Mouse (Mus musculus): ENCODE data around the gene Kirrel.

Kirrel gene

DNA sequence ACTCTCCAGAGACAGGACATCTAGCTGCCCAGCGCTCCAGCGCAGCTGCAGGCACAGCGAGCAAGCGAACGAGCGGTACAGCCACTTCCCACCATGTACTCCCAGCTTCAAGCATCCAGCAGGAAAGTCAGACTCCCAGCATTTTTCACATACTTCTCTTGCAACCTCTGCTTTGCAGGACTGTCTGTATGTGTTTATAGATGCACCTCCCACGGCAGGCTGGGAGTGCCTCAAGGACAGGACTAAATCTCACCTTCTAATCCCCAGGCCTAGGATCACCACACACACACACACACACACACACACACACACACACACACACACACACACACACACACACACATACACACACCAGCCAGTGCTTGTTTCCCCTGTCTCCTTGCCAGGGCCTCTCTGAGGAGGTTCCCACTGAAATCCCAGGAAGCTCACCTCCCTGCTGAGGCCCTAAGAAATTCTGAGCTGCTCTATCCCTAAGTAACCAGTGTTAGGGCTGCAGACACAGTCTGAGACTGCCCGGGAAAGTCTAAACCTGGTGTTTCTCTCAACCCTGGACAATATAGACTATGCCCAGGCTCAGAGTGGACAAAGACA is 9.2 kb downstream of the Kirrel start:
- no peak for DNase-seq

DNA sequence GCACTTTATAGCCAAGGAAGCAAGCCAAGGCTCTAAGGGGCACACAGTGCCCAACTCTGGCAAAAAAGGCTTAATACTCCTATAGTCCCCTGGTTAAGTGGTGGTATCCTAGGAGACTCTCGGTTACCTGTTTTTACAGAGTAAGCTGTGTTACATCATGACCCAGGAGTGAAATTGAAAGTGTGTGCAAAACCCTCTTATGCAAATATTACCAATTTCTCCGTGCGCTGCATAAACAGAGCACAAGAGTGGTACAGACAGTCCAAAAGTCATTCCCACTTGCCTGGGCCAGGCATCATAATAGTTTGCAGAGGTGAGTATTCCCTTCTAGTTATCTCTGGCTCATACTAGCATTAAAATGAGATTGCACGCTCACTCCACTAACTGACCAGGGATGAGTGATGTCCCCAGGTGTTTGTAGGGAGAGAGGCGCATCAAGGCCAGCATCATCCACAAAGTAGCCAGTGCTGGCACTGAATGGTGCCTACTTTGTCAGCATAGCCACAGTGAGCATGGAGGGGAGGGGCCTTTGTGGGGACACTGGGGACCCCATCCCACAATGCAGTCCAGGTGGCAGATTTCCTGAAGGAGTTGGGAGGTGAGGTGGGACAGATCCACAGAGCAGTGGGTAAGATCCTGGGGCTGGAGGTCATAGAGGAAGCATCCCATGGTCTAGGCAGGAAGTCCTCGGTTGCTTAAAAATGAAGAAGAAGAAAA is 10.3 kb downstream of the Kirrel start:
- DNase-seq = no peak

DNA sequence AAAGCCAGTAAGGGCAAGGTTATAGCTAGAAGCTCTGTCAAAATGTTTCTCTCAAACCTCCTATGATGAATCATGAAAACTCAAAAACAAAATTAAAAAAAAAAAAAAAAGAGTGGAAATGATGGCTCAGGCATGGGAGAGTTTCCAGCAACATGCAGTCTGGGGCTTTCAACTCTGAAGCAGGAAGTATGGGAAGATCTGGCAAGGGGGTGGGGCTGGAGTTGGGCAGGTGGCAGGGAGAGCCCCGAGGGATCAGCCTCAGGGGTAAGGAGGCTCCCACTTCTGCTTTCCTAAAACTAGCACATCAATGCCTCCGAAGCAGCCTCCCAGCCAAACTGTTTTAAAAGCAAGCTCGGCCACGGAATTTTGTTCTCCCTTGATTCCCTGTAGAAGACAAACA is 11.4 kb downstream of the Kirrel start:
- DNase-seq = no peak

DNA sequence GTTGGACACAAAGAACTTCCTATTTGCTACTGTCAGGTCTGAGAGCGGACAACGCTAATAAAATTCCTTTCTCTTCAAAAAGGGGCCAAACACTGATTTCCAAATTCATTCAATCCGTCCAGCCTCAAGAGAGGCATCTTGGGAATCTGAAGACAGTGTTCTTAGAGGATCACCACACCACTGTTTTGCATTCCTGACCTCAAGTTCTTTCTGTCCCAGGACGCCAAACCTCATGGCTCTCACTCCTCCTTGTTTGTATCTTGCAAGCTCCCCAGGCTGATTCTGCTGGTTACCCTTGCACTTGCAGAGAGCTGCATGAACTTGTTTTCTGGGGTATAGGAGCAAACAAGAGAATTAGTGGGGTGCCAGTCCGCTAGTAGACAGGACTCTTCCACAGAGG is 12.2 kb downstream of the Kirrel start:
- no peak for DNase-seq

DNA sequence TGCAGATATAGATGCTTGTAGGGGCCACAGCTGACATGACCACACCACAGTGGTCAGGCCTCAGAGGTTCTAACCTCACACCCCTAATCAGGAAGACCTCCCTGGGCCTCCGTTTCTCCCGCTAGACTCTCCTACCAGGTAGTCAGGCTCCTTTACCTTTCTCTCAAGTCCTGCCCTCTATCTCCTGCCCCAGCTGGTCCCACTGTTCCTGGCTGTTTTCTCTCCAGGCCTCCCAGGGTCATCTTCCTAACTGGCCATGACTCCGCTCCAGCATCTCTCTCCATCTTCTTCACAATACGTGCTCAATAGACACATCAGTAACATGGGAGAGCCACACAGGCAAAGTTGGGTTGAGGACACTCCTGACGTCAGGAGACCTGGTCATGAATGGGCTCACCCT is 12.9 kb downstream of the Kirrel start:
- DNase-seq = no peak

DNA sequence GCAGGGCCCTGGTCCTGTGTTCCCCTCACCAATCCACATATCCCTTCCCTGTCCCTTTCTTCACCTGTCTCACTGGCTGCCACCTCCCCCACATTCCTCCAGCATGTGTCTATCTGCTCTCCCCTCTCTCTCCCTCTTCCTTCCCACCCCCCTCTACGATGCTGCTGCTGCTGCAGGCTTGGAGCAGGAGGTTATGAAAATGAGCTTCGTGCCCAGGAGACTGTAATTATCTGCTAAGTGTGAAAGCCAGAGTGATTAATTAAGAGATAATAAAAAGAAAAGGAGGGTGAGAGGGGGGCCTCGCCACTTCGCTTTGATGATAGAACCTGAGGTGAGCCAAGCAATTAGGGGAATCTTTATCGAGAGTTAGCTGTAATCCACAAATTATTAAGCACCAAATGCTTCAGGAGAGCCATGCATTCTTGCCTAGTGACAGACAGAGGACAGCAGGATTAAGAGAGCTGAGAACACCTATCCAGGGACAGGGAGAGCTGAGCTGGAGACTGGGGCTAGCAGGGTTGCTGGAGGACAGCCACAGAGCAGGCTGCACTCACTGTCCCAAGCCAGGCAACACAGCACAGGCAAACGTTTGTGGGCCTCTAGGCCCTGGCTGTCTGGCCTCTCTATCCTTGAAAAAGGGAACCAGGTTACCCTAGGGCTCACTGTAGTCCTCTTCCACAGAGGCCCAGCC is 13.6 kb downstream of the Kirrel start:
- no peak for DNase-seq

DNA sequence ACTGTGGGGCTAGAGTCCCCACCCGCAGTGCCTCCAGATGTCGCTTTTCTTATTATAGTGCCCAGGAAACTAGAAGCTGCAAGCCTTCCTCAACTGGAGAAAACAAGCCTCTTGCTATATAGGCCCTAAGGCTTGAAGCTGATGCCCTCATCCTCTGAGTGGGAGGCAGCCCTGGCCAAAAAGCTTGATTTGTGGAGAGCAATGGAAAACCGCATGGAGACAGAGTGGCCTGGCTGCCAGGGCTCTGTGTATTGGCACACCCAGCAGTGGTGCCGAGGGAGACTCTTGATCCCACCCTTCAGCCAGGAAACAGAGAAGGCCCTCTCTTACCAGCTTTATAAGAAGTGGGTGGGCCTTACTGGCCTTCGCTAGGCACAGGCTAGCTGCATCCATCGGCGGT is 15.4 kb downstream of the Kirrel start:
- DNase-seq = no peak

DNA sequence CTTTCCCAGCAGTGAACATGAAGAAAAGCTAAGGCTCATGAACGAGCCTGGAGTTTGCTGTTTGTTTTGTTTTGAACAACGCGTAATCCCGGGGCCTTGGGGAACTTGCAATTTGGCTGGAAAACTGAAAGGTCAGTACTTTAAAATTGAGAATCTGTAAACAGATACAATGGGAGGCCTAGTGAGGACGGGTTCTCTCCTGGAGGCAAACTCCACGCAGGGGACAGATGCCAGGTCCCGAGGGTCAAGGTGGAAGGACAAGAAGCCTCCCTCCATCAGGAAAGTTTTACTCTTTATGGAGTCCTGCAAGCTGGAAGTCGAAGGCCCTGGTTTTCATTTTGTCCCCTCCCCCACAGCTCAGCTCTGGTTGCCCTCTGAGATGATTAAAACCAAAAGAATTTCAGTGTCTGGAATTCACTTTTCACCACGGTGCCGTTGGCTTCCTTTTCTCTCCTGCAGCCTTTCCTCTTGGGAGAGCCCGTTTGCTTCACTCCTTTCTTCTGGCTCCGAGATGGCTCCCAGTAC is 16.7 kb downstream of the Kirrel start:
- DNase-seq = no peak

DNA sequence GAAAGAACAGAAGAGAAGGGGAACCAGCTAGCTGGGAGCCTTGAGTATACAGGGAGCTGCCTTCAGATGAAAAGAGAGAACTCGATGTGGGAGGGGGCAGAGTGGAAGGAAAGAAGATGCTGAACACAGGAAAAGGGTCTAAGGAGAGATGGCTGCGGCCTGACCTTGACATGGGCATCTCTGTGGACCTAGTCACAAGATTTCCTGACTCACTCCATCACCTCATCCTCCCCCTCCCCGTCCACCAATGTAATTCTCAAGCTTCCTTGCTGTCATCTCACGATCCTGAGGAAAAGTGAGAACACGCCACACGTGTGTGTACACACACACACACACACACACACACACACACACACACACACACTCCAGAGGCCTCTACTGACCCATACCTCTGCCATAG is 17.2 kb downstream of the Kirrel start:
- no peak for DNase-seq

DNA sequence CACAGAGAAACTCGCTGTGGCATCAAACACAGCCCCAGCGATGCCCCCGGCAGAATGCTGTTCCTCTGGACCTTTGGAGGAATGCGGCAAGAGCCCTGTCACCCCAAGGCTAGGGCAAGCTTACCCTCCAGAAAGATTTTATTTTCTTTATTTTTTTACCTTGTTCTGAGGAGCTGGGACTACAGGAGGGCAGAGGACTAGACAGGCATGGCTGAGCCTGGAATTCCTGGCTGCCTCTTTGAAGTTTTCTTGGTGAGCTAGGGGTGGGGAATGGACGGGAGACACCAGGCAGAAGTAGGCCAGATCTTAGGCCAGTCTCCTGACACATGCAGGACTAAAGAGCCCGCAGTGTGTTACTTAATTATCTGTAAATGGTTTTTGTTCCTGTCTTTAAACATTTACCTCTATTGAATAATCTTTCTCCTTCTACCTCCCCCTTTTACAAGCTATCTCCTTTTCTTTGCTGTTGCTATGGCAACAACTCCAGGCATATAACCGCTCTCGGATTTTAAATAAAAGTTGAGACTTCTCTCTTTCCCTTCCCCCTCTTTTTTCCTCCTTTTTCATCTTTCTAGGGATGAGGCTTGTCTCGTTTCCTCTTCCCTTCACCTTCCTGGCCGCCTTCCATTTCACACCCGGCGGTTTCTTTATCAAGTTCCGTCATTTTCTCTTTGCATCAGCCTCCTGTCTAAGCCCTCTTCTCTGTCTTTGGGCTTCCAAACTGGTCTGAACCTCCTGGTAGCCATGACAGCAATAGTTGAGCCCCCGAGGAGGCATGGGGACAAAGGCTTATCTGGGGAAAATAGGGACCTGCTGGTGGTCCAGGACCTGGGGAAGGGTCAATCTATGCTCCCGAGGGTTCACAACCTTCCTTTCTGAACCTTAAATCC is 19.9 kb downstream of the Kirrel start:
- DNase-seq = no peak

DNA sequence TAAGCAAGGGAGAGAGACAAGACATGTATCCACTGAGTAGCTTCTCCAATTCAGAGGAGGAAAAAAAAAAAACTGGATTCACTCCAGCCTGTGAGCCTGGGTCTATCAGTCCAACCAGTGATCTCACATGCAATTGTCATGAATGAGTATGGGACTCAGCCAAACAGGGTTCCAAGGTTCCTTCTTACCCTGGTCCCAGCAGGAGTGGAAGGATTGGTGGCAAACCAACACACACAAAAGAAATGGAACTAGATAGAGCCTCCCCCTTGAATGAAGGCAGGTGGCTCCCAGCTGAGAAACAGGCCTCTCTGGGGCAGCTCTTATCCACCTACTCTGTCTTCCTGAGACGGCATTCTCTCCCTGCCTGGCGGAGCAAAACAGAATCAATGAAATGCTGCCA is 21.5 kb downstream of the Kirrel start:
- DNase-seq = no peak

DNA sequence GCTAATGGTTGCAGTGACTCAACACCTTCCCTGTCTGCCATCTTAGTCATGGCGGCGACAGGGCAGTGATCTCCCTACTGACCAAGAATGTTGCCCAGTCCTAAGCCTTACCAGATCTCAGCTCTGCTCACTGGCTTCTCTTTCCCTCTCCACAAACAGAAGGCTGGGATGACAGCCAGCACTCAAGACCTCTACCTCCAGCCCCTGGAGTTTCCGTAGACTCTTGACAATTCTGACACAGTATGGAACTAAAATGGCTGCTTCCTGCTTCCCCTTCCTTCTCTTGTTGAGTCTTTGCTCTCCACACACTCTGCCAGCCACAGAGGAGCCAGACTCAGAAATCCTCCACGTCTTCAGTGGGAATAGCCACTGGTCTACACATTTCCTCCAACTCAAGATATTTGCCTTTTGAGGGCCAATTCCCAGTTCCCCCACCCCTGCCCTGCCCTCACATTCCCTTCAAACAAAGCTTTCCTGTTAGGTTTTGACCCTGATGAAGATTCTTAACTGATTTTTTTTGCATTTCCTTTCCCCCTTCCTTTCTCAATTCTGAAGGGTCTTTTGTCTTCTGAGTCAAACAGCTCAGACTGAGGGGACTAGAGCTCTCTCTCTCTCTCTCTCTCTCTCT is 22.3 kb downstream of the Kirrel start:
- DNase-seq = no peak

DNA sequence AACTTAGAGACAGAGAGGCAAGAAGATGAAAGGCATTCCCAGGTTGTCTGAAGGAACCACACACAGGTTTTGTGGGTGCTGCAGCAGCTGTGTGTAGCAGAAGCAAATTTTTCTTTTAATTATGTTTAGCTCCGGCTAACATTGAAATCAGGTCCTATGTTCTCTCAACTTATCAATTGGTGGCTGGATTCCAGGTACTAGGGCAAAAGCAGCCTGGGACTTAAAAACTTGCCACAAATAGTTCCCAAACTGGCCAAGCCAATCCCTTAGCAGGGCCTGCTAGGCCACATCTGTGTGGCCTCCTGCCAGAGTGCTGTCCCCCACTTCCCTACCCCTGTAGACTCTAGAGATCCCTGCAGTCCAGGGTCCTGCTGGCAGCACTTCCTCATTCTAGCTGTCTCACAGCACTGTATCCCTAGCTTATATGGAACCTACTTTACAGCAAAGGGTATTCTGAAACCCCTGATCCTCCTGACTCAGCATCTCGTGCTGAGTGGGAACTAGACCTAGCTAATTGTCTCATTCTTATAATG is 23.2 kb downstream of the Kirrel start:
- DNase-seq = no peak

DNA sequence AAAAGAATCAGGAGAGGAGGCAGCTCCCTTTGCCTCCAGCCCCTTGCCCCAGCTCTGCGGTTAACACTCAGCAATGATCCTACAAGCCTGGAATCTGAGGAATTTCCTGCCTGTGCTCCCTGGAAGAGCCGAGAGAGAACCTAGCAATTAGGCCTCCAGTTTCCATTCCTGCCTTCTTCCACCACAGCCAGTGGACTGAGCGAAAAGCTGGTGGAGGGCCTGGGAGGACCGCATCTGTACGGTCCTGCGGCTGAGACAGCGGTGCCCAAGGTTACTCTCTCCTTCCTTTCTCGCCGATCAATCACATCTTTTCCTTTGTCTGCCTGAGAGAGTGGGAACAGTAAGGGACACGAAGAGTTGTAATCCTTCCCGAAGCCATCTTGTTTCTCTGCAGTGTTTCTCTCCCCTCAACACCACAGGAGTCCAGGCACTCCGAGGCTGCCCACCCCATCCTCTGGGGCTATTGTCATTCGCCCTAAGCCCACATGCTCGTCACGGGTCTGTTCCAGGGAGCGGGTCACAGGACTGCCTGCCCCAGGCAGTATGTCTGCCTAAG is 23.8 kb downstream of the Kirrel start:
- no peak for DNase-seq

DNA sequence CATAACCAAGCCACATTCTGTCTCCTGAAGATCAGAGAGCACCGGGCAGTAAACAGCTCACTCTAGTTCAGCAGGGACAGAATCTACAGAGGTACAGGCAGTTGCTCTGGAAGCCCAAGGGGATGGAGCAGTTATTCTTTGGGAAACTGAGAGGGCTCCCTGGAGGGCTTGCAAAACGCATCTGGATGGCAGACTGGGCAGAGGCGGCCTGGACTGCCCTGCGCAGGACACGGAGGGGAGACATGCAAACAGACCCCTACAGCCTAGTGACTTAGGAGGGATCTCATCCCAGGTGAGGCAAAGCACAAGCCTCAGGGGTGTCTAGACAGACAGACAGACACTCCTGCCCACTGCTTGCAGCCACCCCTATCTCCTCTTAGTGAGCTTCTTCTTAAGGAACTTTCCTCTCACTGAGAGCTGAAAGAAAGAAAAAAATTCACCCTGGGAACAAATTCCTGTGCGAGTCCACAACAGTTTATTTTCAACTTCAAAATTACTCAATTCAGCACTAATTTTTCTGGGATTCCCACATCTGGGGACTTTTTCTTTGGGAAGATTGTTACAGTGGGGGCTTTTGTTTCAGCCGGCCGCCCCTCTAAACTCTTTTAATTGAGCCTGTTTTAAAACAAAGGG is 24.4 kb downstream of the Kirrel start:
- no peak for DNase-seq

DNA sequence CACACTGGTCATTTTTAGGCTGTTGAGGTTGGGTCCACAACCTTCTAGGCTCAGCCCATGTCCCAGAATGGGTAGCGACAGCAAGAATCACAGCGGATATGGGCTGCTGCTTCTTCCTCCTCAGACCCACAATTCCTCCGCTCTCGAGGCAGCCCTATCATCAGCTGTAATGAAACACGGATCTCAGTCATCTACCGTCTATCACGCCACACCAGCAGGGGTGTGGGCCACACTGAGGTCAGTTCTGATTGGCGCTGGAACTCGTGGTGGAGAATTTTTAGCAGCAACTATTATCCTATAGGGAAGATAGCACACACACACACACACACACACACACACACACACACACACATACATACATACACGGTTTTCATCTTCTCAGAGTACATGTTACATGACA is 25.1 kb downstream of the Kirrel start:
- no peak for DNase-seq

DNA sequence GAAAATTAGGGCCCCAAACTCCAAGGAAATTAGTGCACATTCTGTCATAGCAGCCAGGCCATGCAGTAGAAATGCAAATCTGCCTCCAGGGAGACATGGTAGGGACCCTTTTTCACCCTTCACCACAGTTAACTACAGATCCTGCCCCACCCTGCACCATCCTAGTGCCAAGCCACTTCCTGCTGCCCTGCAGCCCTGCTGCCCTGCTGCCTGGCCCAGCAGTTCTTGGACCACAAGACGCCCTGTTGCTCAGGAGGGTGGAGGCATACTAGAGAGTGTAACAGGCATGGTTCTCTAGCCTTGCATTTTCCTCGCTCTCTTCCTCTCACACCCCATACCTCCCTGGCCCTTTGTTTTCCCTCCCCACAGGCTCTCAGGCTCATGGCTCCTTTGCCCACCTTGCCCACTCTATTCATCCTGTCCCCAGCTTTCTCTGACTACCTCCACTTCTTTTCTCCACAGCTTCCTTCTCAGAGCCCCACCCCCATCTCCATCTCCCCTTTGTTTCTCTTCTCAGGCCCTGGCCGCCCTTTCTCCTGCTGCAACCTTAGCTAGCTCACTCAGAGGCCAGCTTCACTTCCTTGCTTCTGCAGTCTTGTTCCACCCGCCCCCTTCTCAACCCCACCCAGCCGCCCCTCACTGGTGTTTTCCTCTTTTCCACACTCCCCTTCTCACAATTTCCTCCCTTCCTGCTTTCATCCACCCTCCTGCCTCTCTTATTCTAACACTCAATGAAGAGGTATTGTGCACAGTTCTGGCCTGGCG is 29.9 kb downstream of the Kirrel start:
- DNase-seq = no peak

DNA sequence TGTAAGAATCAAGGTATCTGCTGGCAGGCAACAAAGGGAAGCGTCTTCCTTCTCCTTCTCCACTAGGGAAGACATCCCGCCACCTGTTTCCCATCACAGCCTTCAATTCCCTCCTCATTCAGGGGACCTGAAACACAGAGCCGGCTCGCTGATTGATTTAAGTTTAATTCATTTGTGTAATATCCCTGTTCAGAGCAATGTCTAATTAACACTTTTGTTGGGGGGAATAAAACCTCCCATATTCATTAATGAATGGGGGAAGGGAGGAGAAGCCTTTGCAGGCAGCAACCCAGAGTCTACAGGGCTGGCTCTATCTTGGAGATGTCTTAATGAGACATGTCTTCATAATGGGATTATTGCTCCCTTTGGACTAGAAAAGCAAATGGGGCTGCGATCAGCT is 34.3 kb downstream of the Kirrel start:
- DNase-seq = no peak

DNA sequence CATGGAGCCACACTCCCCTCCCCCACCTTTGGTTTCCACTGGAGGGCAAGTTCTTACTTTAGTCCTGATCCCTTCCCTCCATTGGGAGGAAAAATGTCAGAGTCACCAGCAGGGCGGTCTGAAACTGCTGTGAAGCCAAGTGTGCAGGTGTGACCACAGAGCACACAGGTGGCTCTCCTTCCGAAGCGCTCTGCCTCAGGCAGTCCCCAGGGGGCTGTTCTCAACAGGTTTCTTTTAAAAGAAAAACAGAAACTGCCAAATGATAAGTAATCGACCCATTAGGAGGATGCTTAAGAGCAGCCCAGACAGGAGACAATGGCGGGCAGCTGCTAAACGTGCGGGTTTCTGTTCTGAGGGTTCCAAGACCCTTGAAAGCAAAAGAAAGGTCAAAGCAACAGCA is 37.8 kb downstream of the Kirrel start:
- no peak for DNase-seq

DNA sequence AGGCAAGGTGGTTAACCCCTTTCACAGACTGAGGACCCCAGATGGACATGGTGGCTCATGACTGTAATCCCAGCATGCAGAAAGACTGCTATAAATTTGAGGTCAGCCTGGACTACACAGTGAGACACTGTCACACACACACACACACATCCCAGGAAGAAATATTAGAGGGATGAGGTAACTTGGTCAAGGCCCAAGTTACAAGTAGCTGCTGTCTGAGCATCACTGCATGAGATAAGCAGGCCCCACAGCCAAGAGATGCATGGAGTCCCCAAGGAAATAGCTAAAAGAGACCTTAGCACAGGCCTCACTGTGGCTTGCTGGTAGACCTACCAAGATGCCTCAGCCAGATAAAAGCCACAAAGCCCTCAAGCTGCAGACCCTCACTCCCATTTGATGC is 39.6 kb downstream of the Kirrel start:
- no peak for DNase-seq

Measured in layer of hippocampus, adult 9-11 months (tissue).